Mouse (Mus musculus) c-Kit-positive CD71-positive TER-119-negative erythroid progenitor cells, embryonic 14.5 days (primary cell): ENCODE measurements around the gene Ube4a.
"Not testable (repeated sequence)": the region's sequence is repeated elsewhere in the genome, so short reads cannot be mapped to it uniquely, and the experiment has no call there.

Experiments used
- DNase-seq: peaks from one replicate; pipeline ENCODE4 v3.0.0-alpha.2; 2013; ENCODE audit warnings: low read depth

Ube4a gene

DNA sequence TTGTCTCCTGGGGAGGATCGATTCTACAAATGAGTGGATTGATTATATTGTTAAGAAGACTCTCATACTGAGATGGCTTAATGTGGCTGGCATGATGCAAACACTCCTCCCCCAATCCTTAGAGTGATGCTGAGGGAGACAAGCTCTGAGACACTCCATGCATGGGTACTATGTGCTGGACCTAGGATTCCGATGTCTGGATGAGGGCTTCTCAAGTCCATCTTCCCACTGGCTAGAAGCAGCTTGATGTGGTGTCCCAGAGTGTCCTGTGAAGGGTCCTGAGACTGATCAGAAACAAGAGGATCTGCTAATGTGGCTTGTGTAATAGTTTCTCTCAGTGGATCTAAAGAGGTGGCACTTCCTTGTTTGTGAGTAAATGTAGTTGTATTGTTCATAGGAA lies 15.7 kb upstream of the Ube4a start:
- DNase-seq = no peak

GRCm38 (mm10) chr9:44980242-44980641 lies 14.8 kb upstream of the Ube4a start, which contains the start of gene Cd3g:
Cd3g (minus strand) TSS chr9:44980431.
- peak; percentile 49 for DNase-seq

DNA sequence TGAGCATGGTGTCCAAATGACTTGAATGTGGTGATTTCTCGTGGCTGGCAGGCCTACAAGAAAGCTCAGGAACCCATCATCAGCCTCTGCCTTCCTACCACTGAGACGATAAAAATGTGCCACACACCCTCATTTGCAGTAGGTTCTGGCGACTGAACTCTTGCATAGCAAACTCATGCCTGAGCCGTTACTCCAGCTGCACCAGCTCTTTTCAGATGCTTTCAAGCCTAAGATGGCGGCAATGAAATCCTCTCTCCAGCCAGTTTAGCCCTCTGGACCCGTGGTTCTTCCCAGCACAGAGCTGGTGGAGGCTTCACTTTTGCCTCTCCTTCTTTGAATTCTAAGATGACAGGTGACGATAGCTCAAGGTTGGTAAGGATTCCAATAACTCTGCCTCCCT lies 14.4 kb upstream of the Ube4a start:
- no peak for DNase-seq

DNA sequence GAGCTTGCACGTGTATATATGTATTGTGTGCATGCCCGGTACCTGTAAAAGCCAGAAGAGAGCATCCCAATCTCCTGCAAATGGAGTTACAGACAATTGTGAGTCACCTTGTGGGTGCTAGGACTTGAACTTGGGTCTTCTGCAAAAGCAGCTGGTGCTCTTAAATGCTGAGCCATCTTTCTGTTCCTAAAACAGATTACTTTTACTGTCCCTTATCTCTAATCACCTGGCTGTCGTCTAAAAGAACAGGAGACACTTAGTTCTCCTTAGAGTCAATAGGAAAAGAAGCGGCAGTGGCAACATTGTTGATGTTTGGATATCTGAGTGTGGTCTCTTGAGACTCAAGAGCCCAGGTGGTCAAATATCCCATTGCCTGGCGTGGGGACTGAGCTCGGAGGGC lies 12.4 kb upstream of the Ube4a start:
- no peak for DNase-seq

DNA sequence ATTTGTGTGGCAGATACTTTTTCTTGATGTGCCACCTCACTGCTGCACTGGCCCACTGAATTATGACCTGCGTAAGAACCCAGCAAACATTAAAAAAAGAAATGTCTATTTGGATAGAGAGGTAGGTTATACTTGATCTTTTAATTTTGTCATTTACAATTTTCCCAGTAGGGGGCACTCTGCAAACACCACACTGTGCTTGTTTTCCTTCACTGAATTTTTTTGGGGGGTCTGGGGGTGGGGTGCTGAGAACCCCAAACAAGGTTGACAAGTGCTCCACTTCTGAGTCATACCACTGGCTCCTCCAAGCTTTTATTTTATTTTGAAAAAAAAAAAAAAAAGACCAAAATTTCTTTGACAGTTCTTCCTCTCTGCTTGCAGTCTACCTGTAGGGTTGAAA lies 4.0 kb upstream of the Ube4a start:
- DNase-seq = no peak

- DNase-seq = not testable (repeated sequence)
These were observed 2.4 kb upstream of the Ube4a start for GRCm38 (mm10) chr9:44967763-44968162.

DNA sequence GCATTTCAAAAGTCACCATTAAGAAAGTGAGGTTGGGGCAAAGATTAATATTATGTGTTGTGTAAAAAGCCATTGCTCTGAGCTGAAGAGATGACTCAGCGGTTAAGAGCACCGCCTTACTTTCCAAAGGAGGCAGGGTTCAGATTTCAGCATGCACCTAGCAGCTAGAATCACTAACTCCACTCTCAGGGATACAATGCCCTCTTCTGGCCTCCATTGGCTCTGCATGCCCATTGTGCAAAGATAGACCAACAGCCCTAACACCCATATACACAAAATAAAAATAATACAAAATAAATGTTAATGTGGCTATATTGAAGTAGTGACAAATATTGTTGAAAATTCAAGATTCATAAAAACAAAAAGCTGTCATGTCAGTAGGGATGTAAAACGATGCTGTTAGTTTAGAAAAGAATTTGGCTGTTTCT lies 1.4 kb upstream of the Ube4a start:
- peak; percentile 87 for DNase-seq

- no peak for DNase-seq
These were observed 550 bp upstream of the Ube4a start for GRCm38 (mm10) chr9:44965833-44966466.

DNA sequence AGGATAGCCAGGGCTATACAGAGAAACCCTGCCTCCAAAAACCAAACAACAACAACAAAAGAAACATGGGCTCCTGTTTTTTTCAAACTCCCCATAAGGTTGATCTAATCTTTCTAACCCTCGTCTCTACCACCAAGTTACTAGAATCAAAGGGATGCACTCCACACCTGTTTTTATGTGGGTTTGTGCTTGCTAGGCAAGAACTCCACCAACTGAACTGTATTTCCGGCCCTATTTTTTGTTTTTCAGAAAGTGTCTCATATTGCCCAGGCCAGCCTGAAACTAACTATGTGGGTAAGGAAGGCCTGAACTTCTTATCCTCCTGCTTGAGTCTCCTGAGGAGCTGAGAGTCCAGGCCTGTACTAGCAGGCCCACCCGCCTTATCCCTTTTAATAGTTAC lies 11.0 kb downstream of the Ube4a start:
- no peak for DNase-seq

DNA sequence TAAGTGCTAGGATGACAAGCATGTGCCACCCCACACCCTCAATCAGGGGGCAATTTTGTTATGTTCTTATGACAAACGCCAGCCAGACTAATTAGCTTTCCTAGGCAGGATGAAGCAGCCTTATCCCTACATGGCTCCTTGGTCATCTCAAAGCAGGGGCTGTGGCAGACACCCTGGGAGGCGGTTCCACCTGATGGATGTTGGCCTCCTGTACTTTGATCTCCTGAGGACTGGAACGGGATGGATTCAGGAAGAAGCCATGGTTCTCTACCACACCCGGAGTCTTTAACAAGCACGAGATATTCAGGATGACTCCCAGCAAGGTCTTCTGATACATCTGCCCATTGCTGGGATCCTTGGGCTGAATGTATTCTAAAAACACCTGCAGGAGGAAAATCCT lies 17.6 kb downstream of the Ube4a start:
- DNase-seq = no peak

DNA sequence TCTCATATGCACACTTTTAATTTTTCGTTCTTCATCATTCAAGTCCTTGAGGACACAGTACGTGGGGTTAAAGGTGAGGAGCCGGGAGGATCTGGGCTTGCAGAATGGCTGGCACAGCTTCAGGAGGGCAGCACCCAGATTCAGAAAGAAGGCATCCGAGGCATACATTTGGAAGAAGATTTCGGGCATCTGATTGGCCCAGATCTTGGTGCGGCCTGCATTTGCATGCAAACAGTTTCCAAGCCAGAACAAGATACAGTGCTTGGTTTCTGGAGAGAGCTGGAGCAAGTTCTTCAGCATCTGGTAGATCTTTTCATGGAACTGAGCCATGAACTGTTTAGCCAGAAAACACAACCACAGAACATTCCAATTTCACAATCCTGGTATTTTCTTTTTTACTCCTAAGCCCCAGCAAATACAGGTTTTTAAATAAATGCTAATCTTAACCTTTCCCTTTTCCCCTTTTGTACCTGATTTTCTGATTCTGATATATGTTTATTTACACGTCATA lies 19.2 kb downstream of the Ube4a start:
- DNase-seq = no peak

DNA sequence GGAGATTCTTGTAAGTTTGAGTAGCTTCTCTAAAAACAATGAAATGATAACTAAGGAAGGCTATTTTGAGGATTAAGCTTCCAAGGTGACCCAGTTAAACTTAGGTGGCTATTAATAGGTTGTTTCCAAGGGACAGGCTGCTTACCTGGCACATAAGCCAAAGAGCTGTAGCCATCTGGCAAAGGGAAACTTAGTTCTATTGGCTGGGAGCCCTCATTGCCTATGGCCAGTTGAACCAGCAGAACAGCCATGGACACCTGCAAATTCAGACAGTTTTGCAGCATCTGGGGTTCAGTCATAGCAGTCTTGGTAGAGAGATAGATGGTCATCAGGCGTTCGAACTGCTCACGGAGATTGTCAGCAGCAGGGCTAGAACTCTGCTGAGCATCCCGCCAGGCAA lies 23.0 kb downstream of the Ube4a start:
- DNase-seq = no peak

GRCm38 (mm10) chr9:44941756-44942155 lies 23.6 kb downstream of the Ube4a start:
- no peak for DNase-seq

DNA sequence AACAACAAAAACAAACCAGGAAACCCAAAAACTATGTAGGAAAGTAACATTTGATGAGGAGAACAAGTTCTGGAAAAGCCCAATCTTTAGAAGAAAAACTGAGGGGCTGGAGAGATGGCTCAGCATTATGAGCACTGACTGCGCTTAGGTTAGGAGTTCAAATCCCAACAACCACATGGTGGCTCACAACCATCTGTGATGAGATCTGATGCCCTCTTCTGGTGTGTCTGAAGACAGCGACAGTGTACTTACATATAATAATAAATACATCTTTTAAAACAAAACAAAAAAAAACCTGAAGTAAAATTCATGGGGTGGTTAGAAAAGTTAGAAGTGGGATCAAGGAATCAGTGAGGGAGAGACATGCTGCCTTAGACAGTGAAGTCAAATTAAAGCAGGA lies 43.9 kb downstream of the Ube4a start:
- DNase-seq = no peak

GRCm38 (mm10) chr9:44921123-44921468 lies 44.3 kb downstream of the Ube4a start:
- no peak for DNase-seq

DNA sequence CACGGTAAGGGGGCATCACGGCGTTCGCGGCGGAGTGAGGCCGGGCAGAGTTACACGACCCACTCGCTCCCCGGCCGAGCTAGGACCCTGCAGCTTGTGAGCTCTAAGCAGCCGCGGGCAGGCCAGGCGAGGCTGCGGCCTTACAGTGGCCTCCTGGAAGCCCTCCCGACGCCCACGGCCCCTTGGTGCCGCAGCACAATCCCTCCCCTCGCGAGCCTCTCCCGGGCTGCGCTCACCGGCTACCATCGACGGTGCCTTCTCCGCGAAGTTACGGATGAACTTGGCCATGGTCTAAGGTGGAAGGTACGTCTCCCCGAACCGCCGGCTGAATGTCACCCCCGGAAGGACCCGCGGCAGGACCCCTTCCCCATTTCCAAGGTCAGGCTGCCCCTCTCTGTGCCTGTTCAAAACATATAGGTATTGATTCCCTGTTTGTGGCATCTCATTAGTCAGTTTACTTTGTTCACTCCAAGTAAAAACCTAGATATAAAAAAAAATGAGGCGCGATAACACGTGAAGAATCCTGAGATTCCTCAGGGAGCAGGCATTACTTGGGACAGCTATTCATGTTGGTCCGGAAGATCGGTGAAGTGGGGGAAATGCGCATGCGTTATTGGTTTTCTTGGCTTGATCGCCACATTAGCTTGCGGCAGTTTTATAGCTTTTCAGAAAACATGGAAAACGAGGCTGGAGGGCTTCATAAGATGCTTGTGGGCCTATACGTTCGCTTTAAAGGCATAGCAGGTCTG lies 44.9 kb downstream of the Ube4a start, which contains the start of gene Atp5l:
Gene Atp5l (minus strand): TSS at position 369 of the 749 bp plus-strand sequence.
- DNase-seq = peak; percentile 93

- DNase-seq = no peak
These were observed 45.8 kb downstream of the Ube4a start for GRCm38 (mm10) chr9:44919606-44920005.

GRCm38 (mm10) chr9:44916196-44916595 lies 49.2 kb downstream of the Ube4a start:
- peak; percentile 37 for DNase-seq

- DNase-seq = no peak
These were observed 50.7 kb downstream of the Ube4a start for GRCm38 (mm10) chr9:44914706-44915105.

- no peak for DNase-seq
These were observed 54.0 kb downstream of the Ube4a start for GRCm38 (mm10) chr9:44911365-44911764.

DNA sequence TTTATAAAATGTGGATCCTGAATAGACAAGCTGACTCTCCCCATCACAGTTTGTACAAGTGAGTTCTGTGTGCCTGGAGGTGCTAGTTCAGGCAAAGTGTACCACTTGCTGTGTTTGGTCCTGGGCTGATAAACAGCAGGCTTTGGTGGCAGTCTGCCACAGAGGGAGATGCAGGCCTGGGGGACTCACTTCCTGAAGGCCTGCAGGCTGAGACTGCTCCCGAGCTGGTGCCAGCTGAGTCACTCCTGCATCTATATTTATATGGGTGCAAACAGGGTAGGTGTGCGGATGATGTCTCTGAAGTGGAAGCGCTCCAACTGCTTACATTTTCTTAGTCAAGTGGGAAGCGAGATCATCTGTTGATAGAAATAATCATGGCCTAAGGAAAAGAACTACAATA lies 59.8 kb downstream of the Ube4a start:
- no peak for DNase-seq

- no peak for DNase-seq
These were observed 60.4 kb downstream of the Ube4a start for GRCm38 (mm10) chr9:44904964-44905363.

DNA sequence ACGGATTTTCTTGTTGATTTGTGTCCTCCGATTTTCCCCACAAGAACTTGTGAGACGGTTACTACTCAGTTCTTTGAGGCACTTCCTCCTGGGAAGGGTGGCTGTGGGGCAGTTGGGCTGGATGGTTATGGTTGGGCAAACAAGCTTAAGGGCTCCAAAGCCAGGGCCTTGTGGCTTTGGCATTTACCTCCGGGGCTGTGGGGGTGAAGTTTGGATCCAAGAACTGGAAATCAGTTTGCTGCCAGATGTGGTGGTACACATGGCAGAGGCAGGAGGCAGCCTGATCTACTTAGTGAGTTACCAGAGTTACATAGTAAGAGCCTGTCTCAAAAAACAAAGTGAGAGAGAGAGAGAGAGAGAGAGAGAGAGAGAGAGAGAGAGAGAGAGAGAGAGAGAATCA lies 61.5 kb downstream of the Ube4a start:
- no peak for DNase-seq

GRCm38 (mm10) chr9:44900402-44900801 lies 65.0 kb downstream of the Ube4a start:
- DNase-seq = no peak
